Mouse (Mus musculus) liver, postnatal 0 days (tissue): ENCODE data around the gene Slc51b. TPM values are rescaled to one million over a fixed set of nuclear protein-coding genes. Genes with fewer than 3 reads are reported as not detected.

Source experiments
- ATAC-seq: fragments of 200-750 bp; cut with Nextera tagmentation; 2 replicates; pipeline ENCODE4 v1.8.0; 2017; ENCODE audit warnings: mild to moderate bottlenecking, moderate library complexity
- DNase-seq: peaks from one replicate; pipeline ENCODE4 v3.0.0-alpha.2; 2016
- H3K27ac ChIP-seq: fragments of 300-500 bp; sonication (generic); 2 replicates; pipeline ENCODE4 v1.5.1; 2014; ENCODE audit warnings: antibody characterized with exemption, moderate library complexity, mild to moderate bottlenecking, low read depth
- H3K27me3 ChIP-seq: fragments of 300-500 bp; sonication (generic); 2 replicates; pipeline ENCODE4 v1.6.1; 2014; ENCODE audit warnings: low read length, control low read depth, mixed read lengths; ENCODE audit not compliant: insufficient read depth
- H3K36me3 ChIP-seq: fragments of 300-500 bp; sonication (generic); replicated peaks from 2 replicates; pipeline ENCODE4 v1.6.1; 2014; ENCODE audit warnings: mild to moderate bottlenecking, control low read depth, low read length, moderate library complexity, mixed read lengths; ENCODE audit not compliant: insufficient read depth
- H3K4me1 ChIP-seq: fragments of 300-500 bp; sonication (generic); 2 replicates; pipeline ENCODE4 v1.6.1; 2014; ENCODE audit warnings: antibody characterized with exemption, mild to moderate bottlenecking, control low read depth; ENCODE audit not compliant: insufficient read depth
- H3K4me2 ChIP-seq: fragments of 300-500 bp; sonication (generic); 2 replicates; pipeline ENCODE4 v1.6.1; 2014; ENCODE audit warnings: low read depth, mild to moderate bottlenecking, low read length, moderate library complexity, mixed read lengths
- H3K4me3 ChIP-seq: fragments of 300-500 bp; sonication (generic); 2 replicates; pipeline ENCODE4 v1.5.1; 2014; ENCODE audit warnings: low read depth, low read length
- H3K9ac ChIP-seq: fragments of 300-500 bp; sonication (generic); replicated peaks from 2 replicates; pipeline ENCODE4 v1.6.1; 2014; ENCODE audit warnings: mild to moderate bottlenecking, moderate library complexity
- H3K9me3 ChIP-seq: fragments of 300-500 bp; sonication (generic); 2 replicates; pipeline ENCODE4 v1.6.1; 2016; ENCODE audit warnings: mild to moderate bottlenecking, control low read depth, low read length, mixed read lengths
- CTCF ChIP-seq: sonication (generic); IDR thresholded peaks from 2 replicates; pipeline ENCODE4 v1.5.1; 2016; ENCODE audit warnings: antibody characterized with exemption, low read depth
- EP300 ChIP-seq: IDR thresholded peaks from 2 replicates; pipeline ENCODE4 v1.6.1; 2016; ENCODE audit warnings: antibody characterized with exemption, low read depth, mild to moderate bottlenecking
- WGBS: fragments of 180-500 bp; shearing (Covaris S2); extraction: QIAGEN DNeasy Blood & Tissue Kit; methylation state at CpG from one replicate; pipeline ENCODE4 v1.1.7; 2014; ENCODE audit not compliant: insufficient replicate concordance; 5-methylcytosine and 5-hydroxymethylcytosine counted together
- polyA plus RNA-seq: library from polyadenylated mRNA; unstranded; fragments of >200 nt; fragmentation: Nextera tagmentation; extraction: Ambion mirVana; gene quantifications from 2 replicates; pipeline ENCODE4 v1.2.1, GENCODE M21; 2015

Slc51b gene
- polyA plus RNA-seq, 1 experiment from 2014 or later = 15.1 TPM

DNA sequence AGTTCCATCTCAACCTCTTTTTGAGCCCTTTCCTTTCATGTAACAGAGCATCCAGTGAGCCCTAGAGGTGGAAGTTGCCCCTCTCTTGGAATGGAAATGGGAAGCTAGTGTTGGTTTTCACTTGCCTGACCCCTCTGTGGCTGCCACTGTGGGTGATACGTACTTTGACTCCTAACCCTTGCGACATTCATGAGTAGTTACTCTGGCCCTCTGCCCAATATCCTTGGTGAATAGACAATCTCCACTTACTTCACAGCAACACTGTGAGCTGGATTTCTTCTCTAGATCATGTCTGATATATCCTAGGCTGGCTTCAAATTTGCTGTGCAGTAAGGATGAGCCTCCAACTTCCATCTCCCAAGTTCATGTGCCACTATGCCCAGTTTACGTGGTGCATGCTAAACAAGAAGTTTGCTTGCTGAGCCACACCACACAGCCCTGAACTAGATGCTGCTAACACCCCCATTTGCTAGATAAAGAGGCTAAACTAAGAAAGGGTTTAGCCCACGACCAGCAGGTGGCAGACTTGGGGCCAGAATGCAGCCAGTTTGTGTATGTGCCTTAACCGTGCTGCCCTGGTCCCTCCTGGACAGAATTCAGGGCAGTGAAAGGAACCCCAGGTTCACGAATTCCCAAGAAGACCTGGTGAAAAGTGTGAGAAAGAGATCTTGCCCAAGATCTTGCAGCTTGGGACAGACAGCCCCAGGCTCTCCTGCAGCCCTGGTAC lies 30.0 kb downstream of the Slc51b start:
- ATAC-seq (peak; percentile 91), DNase-seq (peak; percentile 78)
- peaks cover 26% of the 10 kb centered on the region for H3K27me3 ChIP-seq
- no peak overlapping the region for H3K4me2 ChIP-seq
- H3K9me3 ChIP-seq = no peaks in the 10 kb centered on the region
- peaks cover 16% of the 10 kb centered on the region for H3K4me1 ChIP-seq
- H3K36me3 ChIP-seq = no peaks in the 10 kb centered on the region
- no peak overlapping the region for H3K9ac ChIP-seq
- WGBS = 15% methylated on average over 6 of the region's 6 CpGs
- H3K4me3 ChIP-seq = no peak overlapping the region
- TF ChIP-seq CTCF (peak; percentile 84), EP300 (no peak)
- peak overlapping the region; percentile 29; the same call in 1 of the 2 replicates for H3K27ac ChIP-seq

DNA sequence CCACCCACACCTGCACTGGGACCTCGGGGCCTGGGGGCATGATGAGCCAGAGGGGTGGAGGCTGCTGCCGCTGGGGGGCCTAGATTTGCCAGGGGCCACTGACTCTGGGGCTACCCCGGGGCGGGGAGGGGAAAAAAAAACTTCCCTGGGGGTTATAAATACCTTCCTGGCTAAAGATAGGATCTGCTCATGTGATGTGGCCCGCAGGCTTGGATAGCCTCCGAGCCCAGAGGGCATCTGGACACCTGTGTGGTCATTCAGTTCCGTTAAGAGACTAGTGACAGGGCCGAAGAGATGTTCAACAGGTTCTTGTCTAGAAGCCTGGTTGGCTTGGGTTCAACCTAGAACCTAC lies 31.2 kb downstream of the Slc51b start, which contains the start of gene Kbtbd13:
Gene Kbtbd13, minus strand, starts transcription at position 40 of the 352 bp plus-strand sequence.
- DNase-seq = no peak
- 34% methylated on average over 8 of the region's 8 CpGs for WGBS
- Histone ChIP-seq H3K9ac (no peak within 1 kb of the TSS), H3K4me1 (peaks cover 16% of the 10 kb centered on the region), H3K4me2 (peak within 1 kb of the TSS; percentile 67), H3K9me3 (no peaks in the 10 kb centered on the region), H3K4me3 (peak within 1 kb of the TSS; percentile 35), H3K27me3 (peaks cover 26% of the 10 kb centered on the region), H3K36me3 (no peaks in the 10 kb centered on the region), H3K27ac (peak within 1 kb of the TSS; percentile 29; the same call in 1 of the 2 replicates)
- ATAC-seq = no peak
- TF ChIP-seq CTCF (no peak), EP300 (no peak)

DNA sequence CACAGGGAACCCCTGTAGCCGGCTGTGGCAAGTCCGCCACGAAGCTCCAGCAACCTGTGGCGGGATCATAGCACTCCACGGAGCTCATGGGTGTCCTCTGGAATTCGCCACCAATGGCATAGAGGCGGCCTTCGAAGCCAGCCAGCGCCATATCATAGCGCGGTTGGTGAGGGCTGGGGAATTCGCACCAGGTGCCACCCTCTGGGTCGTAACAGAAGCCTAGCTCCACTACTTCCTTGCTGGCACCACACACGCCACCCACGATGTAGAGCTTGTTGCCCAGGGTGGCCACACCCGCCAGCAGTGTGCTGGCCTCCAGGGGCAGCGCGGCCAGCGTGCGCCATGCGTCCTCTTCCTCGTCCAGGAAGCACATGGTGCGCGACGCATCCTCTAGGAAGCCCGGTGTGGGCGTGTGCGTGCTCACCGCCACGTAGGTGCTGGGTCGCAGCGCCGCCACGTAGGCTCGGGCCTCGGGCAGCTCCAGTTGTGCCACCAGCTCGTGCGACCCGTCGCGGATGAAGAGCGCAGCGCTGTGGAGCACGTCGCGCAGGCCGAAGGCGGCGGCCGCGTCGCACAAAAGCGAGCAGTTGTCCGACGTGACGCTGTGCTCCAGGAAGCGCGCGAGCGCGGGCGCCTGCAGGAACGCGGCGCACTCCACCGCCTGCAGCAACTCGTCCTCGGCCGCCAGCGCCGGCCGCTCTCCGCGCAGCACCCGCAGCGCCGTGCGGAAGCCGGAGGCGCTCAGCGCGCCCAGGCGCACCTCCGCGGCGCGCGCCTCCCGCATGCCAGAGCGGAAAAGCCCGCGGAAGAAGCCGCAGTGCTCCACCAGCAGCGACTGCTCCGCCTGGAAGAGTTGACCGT lies 31.8 kb downstream of the Slc51b start:
- Histone ChIP-seq H3K27me3 (peaks cover 26% of the 10 kb centered on the region), H3K9ac (no peak overlapping the region), H3K9me3 (no peaks in the 10 kb centered on the region), H3K4me2 (peak overlapping the region; percentile 67), H3K27ac (no peak overlapping the region), H3K4me1 (peaks cover 16% of the 10 kb centered on the region), H3K4me3 (peak overlapping the region; percentile 35), H3K36me3 (no peaks in the 10 kb centered on the region)
- ATAC-seq = peak; percentile 9; the same call in 1 of the 2 replicates
- peak; percentile 24 for DNase-seq
- TF ChIP-seq EP300 = no peak
- no peak for TF ChIP-seq CTCF
- WGBS = 13% methylated on average over 94 of the region's 96 CpGs

DNA sequence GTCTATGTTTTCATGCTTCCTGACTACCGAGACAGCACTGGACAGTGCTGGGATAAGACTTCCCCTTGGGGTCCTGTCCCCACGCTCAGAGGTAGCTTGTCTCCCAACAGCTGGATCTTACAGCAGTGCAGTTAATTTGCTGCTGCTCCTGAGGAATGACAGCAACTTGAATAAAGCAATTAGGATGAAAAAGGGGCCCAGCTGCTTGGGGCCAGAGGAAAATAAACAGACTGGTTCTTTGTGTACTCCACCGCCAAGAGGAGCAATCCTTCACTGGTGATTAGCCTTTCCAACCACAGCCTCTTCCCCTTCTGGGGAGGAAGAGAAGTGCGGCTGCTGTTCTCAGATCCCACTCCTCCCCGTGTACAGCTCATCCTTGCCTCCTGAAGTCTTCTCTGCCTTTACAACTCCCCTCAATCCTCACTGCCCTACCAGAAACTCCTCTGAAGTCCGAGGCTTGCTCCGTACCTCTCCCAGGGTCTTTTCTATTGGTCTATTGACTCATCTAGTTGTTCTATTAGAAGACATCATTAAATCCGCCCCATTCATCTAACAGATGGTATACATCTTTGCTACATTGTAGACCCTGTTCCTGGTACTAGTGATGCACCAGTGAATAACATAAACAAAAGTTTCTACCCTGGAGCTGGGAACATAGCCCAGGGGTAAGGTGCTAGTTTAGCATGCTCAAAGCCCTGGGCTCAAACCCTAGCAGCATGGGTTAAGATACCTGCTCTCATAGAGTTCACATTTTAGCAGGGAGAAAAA lies 36.2 kb downstream of the Slc51b start:
- DNase-seq = no peak
- Histone ChIP-seq H3K4me3 (no peak overlapping the region), H3K27me3 (peaks cover 17% of the 10 kb centered on the region), H3K9me3 (no peaks in the 10 kb centered on the region), H3K4me2 (no peak overlapping the region), H3K4me1 (peaks cover 9% of the 10 kb centered on the region), H3K9ac (no peak overlapping the region), H3K27ac (no peak overlapping the region), H3K36me3 (no peaks in the 10 kb centered on the region)
- TF ChIP-seq CTCF (0 out of 2 replicates have a peak, but pooled peaks have one; percentile 15), EP300 (no peak)
- WGBS = 31% methylated on average over 8 of the region's 8 CpGs
- no peak for ATAC-seq

DNA sequence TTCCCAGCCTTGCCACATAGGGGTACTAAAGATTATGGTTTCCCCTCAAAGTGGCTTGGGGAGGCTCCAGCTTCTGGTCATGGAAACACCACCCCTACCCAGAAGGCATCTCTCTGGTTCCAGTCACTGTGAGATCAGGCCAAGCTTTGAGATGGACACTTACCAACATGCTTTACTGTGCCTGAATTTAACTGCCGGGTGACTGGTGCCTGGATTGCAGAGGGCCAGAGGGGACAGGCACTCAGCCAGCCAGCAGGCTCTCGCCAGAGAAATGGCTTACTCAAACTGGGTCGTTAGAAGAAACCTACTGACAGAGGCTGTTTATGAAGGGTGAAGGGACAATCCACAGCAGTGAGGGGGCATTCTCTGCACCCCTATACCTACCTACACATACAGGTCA lies 38.5 kb downstream of the Slc51b start:
- Histone ChIP-seq H3K4me2 (no peak overlapping the region), H3K4me1 (no peaks in the 10 kb centered on the region), H3K9ac (no peak overlapping the region), H3K27ac (no peak overlapping the region), H3K27me3 (no peaks in the 10 kb centered on the region), H3K36me3 (no peaks in the 10 kb centered on the region), H3K9me3 (no peaks in the 10 kb centered on the region), H3K4me3 (no peak overlapping the region)
- no peak for TF ChIP-seq CTCF
- no peak for TF ChIP-seq EP300
- no peak for DNase-seq
- no peak for ATAC-seq
- WGBS = 58% methylated on average over 3 of the region's 3 CpGs

DNA sequence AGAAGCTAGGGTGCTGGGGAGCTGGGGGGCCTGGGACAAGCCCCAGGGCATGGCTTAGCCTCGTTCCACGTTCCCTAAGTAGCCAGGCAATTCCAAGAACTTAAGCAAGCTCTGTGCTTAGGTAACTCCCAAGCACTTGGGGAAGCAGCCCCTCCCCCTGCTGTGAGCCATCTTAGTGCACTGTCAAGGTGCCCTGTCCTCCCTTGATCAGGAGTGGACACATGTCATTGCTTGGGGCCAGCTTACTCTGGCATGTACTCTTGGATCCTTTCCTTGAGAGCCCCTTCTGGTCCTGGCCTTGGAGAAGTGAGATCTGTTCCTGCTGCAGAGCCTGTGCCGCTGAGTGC lies 40.0 kb downstream of the Slc51b start:
- 56% methylated on average over 3 of the region's 3 CpGs for WGBS
- Histone ChIP-seq H3K36me3 (no peaks in the 10 kb centered on the region), H3K9me3 (no peaks in the 10 kb centered on the region), H3K27ac (no peak overlapping the region), H3K4me1 (no peaks in the 10 kb centered on the region), H3K27me3 (no peaks in the 10 kb centered on the region), H3K9ac (no peak overlapping the region), H3K4me3 (no peak overlapping the region), H3K4me2 (no peak overlapping the region)
- ATAC-seq (no peak), DNase-seq (no peak)
- TF ChIP-seq CTCF (no peak), EP300 (no peak)
